Mouse (Mus musculus): ENCODE measurements at regions not wholly inside any gene's neighbourhood (a gene's known extent, or its start where the extent isn't known, plus 50 kb on each side); places are given as distances from the start of the nearest gene placed in this dataset.

GRCm38 (mm10) chr1:61234298-61234682 lies 256.6 kb downstream of the Icos start:
- H3K36me3 ChIP-seq (replicated peaks): no peaks in the 10 kb centered on the region
- H3K27ac ChIP-seq: peak overlapping the region; percentile 25; the same call in 1 of the 2 replicates
- H3K9me3 ChIP-seq: no peaks in the 10 kb centered on the region
- ATAC-seq (ENCODE audit: low FRiP score): no peak
- H3K4me2 ChIP-seq: peak overlapping the region; percentile 22; the same call in 1 of the 2 replicates
- peaks cover 10% of the 10 kb centered on the region for H3K4me1 ChIP-seq
- H3K27me3 ChIP-seq: no peaks in the 10 kb centered on the region
- no peak overlapping the region for H3K4me3 ChIP-seq (replicated peaks)
- 21% methylated on average over 1 of the region's 1 CpGs for WGBS
- no peak overlapping the region for H3K9ac ChIP-seq

DNA sequence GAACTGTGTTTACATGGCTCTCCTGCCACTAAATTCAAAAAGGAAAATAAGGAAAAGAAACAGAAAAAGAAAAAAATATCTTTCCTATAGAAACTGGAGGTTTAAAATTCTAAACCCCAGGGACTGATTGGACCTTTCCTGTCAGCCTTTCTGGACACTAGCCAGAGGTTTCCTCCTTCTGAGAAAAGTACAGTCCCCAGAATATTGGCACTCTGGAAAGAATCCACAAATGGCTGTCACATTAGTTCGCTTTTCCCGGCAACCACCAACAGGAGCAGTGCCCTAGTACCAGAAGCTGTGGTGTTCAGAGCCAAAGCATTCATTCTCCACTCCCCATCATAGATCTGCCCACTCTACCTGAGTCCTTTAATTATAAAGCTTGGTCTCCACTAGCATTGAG lies 258.8 kb downstream of the Icos start:
- ATAC-seq (ENCODE audit: low FRiP score): no peak
- Histone ChIP-seq H3K9ac (no peak overlapping the region), H3K36me3 (replicated peaks) (no peaks in the 10 kb centered on the region), H3K4me1 (peaks cover 10% of the 10 kb centered on the region), H3K4me2 (no peak overlapping the region), H3K9me3 (no peaks in the 10 kb centered on the region), H3K4me3 (replicated peaks) (no peak overlapping the region), H3K27ac (no peak overlapping the region), H3K27me3 (no peaks in the 10 kb centered on the region)
- 84% methylated on average over 2 of the region's 2 CpGs for WGBS

GRCm38 (mm10) chr1:61238668-61239067 lies 260.9 kb downstream of the Icos start:
- Histone ChIP-seq H3K9ac (no peak overlapping the region), H3K4me3 (replicated peaks) (no peak overlapping the region), H3K4me2 (no peak overlapping the region), H3K36me3 (replicated peaks) (no peaks in the 10 kb centered on the region), H3K4me1 (peaks cover 10% of the 10 kb centered on the region), H3K27me3 (no peaks in the 10 kb centered on the region), H3K9me3 (no peaks in the 10 kb centered on the region), H3K27ac (no peak overlapping the region)
- no peak for ATAC-seq (ENCODE audit: low FRiP score)
- WGBS: 93% methylated on average over 3 of the region's 3 CpGs

- Histone ChIP-seq H3K27ac (no peak overlapping the region), H3K4me1 (no peaks in the 10 kb centered on the region), H3K9me3 (no peaks in the 10 kb centered on the region), H3K9ac (no peak overlapping the region), H3K4me2 (no peak overlapping the region), H3K4me3 (replicated peaks) (no peak overlapping the region), H3K36me3 (replicated peaks) (no peaks in the 10 kb centered on the region), H3K27me3 (peaks cover 25% of the 10 kb centered on the region)
- ATAC-seq (ENCODE audit: low FRiP score): no peak
Measured at GRCm38 (mm10) chr1:61257561-61257960, 279.8 kb downstream of the Icos start.

DNA sequence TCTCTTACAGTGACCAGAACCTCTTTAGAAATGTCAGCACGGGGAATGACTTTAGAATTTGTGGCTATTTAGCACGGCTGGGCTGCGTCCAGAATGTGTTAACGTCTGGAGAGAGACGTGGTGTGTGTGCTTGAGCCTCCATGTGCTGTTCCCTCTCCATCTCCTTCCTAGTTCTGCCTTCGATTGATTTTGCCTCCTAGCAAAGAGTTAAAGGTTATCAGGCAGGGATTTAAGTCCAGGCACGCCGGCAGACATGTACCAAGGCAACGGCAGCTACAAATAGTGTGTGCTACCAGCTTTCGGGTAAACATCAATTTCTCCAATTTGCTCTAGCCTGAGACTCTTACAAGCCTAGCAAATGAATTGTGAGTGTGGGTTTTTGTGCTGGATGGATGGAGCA lies 285.7 kb downstream of the Icos start:
- peaks cover 53% of the 10 kb centered on the region for H3K27me3 ChIP-seq

DNA sequence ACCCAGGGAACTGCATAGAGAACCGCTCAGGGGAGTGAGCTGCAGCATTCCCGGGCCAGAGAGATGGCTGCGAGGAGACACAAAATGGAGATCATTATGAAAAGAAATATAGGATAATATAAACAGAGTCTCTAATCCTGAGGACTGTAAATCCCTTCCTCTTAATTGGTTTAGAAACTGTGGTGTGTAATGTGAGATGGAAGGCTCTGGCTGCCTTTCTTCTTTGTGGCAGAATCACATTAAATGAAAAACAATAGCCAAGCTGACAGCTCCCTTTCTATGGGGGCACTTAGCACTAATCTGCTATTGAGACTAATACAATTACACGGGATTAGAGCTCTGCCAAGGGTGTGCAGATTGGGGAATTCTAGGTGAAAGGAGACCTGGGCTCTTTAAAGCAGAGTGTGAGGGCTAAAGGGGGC lies 288.0 kb downstream of the Icos start:
- no peaks in the 10 kb centered on the region for H3K36me3 ChIP-seq (replicated peaks)
- peak overlapping the region; percentile 75 for H3K27ac ChIP-seq
- peaks cover 17% of the 10 kb centered on the region for H3K4me1 ChIP-seq
- H3K4me2 ChIP-seq: peak overlapping the region; percentile 31
- 1% methylated on average over 4 of the region's 4 CpGs for WGBS
- no peak overlapping the region for H3K4me3 ChIP-seq (replicated peaks)
- H3K9ac ChIP-seq: no peak overlapping the region; the same call in 1 of the 2 replicates
- peaks cover 52% of the 10 kb centered on the region for H3K27me3 ChIP-seq
- no peaks in the 10 kb centered on the region for H3K9me3 ChIP-seq
- ATAC-seq (ENCODE audit: low FRiP score): peak; percentile 93

More for the DNA sequence above, 285.7 kb downstream of the Icos start:
- Histone ChIP-seq H3K27ac (no peak overlapping the region), H3K4me3 (replicated peaks) (no peak overlapping the region), H3K9me3 (no peaks in the 10 kb centered on the region), H3K36me3 (replicated peaks) (no peaks in the 10 kb centered on the region), H3K4me2 (no peak overlapping the region), H3K4me1 (peaks cover 17% of the 10 kb centered on the region), H3K9ac (no peak overlapping the region)
- ATAC-seq (ENCODE audit: low FRiP score): no peak
- 59% methylated on average over 10 of the region's 10 CpGs for WGBS

DNA sequence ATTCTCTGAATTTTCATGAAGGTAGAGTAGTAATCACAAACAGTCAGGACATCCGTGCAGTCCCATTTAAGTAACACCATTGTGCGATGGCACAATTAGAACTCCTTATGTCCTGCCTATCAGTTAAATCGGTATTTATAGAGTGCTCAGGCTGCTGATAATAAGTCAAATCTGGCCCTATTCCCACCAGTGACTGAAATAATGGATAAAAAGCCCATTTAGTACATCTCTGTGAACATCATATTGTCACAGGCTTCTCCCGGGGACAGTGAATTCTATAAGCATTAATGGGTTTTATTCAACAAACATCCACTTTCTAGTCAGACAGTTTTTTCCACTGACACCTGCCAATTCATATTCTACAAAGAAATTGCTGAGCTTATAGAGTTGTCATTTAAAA lies 296.1 kb downstream of the Icos start:
- no peak for ATAC-seq (ENCODE audit: low FRiP score)
- H3K4me3 ChIP-seq (replicated peaks): no peak overlapping the region

GRCm38 (mm10) chr1:61274244-61274643 lies 296.5 kb downstream of the Icos start:
- WGBS: 87% methylated on average over 1 of the region's 1 CpGs
- ATAC-seq (ENCODE audit: low FRiP score): no peak

More for the DNA sequence above, 296.1 kb downstream of the Icos start:
- no peak overlapping the region for H3K27ac ChIP-seq
- 76% methylated on average over 4 of the region's 4 CpGs for WGBS
- no peaks in the 10 kb centered on the region for H3K4me1 ChIP-seq
- no peaks in the 10 kb centered on the region for H3K36me3 ChIP-seq (replicated peaks)
- no peaks in the 10 kb centered on the region for H3K9me3 ChIP-seq
- H3K4me2 ChIP-seq: no peak overlapping the region
- H3K27me3 ChIP-seq: peaks cover 12% of the 10 kb centered on the region; the same call in 1 of the 2 replicates
- no peak overlapping the region for H3K9ac ChIP-seq

DNA sequence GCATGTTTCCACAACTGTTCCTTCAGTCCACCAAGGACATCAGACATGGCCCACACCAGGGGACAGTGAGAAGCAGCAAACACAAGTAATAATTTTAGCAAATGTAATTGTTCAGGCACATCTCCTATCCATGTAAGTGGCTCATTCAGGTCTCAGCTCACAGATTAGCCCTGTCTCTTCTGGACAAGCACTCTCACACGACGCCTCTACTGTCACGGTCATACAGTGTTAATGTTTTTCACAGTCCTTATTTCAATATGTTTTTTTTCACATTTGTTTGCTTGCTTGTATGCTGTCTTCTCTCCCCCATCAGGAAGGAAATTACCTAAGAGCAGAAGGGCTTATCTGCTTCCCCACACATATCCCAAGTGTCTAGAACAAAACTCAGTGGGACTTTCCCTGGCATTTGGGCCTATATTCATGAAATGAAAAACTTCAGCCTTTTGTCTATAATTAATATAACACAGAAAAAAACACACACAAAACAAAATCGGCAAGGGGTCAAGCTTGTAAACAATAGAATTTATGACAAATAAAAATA lies 299.5 kb downstream of the Icos start:
- no peak overlapping the region for H3K4me2 ChIP-seq
- H3K9ac ChIP-seq: no peak overlapping the region
- no peak overlapping the region for H3K27ac ChIP-seq
- peaks cover 4% of the 10 kb centered on the region; the same call in 1 of the 2 replicates for H3K27me3 ChIP-seq
- 89% methylated on average over 4 of the region's 4 CpGs for WGBS
- H3K36me3 ChIP-seq (replicated peaks): no peaks in the 10 kb centered on the region
- no peak overlapping the region for H3K4me3 ChIP-seq (replicated peaks)
- H3K9me3 ChIP-seq: no peaks in the 10 kb centered on the region
- ATAC-seq (ENCODE audit: low FRiP score): no peak
- H3K4me1 ChIP-seq: no peaks in the 10 kb centered on the region

More at GRCm38 (mm10) chr1:61274244-61274643, 296.5 kb downstream of the Icos start:
- no peak overlapping the region for H3K4me3 ChIP-seq (replicated peaks)
- H3K4me2 ChIP-seq: no peak overlapping the region
- peaks cover 12% of the 10 kb centered on the region; the same call in 1 of the 2 replicates for H3K27me3 ChIP-seq
- no peaks in the 10 kb centered on the region for H3K4me1 ChIP-seq
- H3K27ac ChIP-seq: no peak overlapping the region
- H3K9ac ChIP-seq: no peak overlapping the region
- H3K36me3 ChIP-seq (replicated peaks): no peaks in the 10 kb centered on the region
- H3K9me3 ChIP-seq: no peaks in the 10 kb centered on the region

- no peak overlapping the region for H3K4me3 ChIP-seq (replicated peaks)
- ATAC-seq (ENCODE audit: low FRiP score): no peak
- 83% methylated on average over 3 of the region's 3 CpGs for WGBS
- H3K4me1 ChIP-seq: 0 out of 2 replicates have a peak, but pooled peaks cover 2% of the 10 kb centered on the region
- peaks cover 3% of the 10 kb centered on the region; the same call in 1 of the 2 replicates for H3K9me3 ChIP-seq
- no peaks in the 10 kb centered on the region for H3K27me3 ChIP-seq
- H3K27ac ChIP-seq: no peak overlapping the region
- H3K4me2 ChIP-seq: no peak overlapping the region
- no peak overlapping the region for H3K9ac ChIP-seq
- H3K36me3 ChIP-seq (replicated peaks): no peaks in the 10 kb centered on the region
Measured at GRCm38 (mm10) chr1:61288185-61288584, 310.5 kb downstream of the Icos start.

DNA sequence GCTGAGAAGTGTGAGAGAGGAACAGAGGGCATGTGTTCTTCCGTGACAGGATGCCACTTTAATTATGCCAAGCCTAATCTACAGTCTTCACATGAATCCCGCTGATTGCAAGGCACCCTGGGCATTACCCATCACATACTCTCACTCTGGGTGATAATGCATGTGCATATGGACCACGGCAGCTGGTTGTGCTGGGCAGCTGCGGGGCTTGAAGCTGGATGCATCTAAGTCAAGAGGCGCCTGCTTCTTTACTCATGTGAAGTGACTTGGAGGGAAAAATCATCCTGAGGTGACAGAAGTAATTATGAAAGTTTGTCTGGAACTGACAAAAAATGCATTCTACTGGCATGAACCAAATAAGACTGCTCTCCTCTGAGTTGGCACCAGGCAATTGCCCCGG lies 311.2 kb downstream of the Icos start:
- Histone ChIP-seq H3K4me2 (no peak overlapping the region), H3K27me3 (0 out of 2 replicates have a peak, but pooled peaks cover 7% of the 10 kb centered on the region), H3K36me3 (replicated peaks) (no peaks in the 10 kb centered on the region), H3K4me3 (replicated peaks) (no peak overlapping the region), H3K9me3 (peaks cover 3% of the 10 kb centered on the region; the same call in 1 of the 2 replicates), H3K27ac (no peak overlapping the region), H3K4me1 (0 out of 2 replicates have a peak, but pooled peaks cover 2% of the 10 kb centered on the region), H3K9ac (no peak overlapping the region)
- WGBS: 90% methylated on average over 6 of the region's 6 CpGs
- ATAC-seq (ENCODE audit: low FRiP score): no peak

GRCm38 (mm10) chr1:61289552-61289951 lies 311.8 kb downstream of the Icos start:
- WGBS: 26% methylated on average over 4 of the region's 4 CpGs
- H3K4me3 ChIP-seq (replicated peaks): no peak overlapping the region
- H3K4me2 ChIP-seq: no peak overlapping the region
- 0 out of 2 replicates have a peak, but pooled peaks cover 2% of the 10 kb centered on the region for H3K4me1 ChIP-seq
- H3K9me3 ChIP-seq: peaks cover 3% of the 10 kb centered on the region; the same call in 1 of the 2 replicates
- H3K27me3 ChIP-seq: peaks cover 11% of the 10 kb centered on the region; the same call in 1 of the 2 replicates
- no peak overlapping the region for H3K27ac ChIP-seq
- no peak overlapping the region for H3K9ac ChIP-seq
- H3K36me3 ChIP-seq (replicated peaks): no peaks in the 10 kb centered on the region
- no peak for ATAC-seq (ENCODE audit: low FRiP score)

DNA sequence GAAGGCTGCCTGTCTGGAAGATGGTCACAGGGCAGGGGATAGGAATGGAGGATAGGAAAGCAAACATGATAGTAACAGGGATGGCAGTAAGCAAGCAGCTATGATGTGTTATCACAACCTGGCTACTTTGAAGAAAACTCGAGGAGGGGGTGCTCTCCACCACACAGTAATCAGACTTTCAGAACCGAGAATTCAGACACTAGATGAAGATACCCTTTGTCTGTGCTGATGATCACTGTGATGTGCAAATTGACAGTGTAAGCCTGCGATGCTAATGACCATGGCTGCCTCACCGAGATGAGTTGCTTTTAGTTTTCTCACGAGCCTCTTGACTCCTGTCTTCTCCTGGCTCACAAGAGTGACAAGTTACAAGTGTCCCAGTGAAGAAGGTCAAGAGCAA lies 315.4 kb downstream of the Icos start:
- no peak overlapping the region for H3K4me2 ChIP-seq
- H3K4me3 ChIP-seq (replicated peaks): no peak overlapping the region
- peaks cover 10% of the 10 kb centered on the region for H3K4me1 ChIP-seq
- peaks cover 34% of the 10 kb centered on the region for H3K27me3 ChIP-seq
- ATAC-seq (ENCODE audit: low FRiP score): no peak
- 74% methylated on average over 5 of the region's 5 CpGs for WGBS
- no peak overlapping the region for H3K9ac ChIP-seq
- H3K9me3 ChIP-seq: peaks cover 3% of the 10 kb centered on the region; the same call in 1 of the 2 replicates
- H3K27ac ChIP-seq: no peak overlapping the region
- H3K36me3 ChIP-seq (replicated peaks): no peaks in the 10 kb centered on the region
